Mouse (Mus musculus): ENCODE results near the gene Xrra1. TPM values are rescaled to one million over a fixed set of nuclear protein-coding genes. Genes with fewer than 3 reads are reported as not detected.
"Not testable (repeated sequence)": the region's sequence is repeated elsewhere in the genome, so short reads cannot be mapped to it uniquely, and the experiment has no call there.

Gene Xrra1
- polyA plus RNA-seq, 3 experiments from 2014 or later: not detected

- no peak for ATAC-seq
These were observed 43.3 kb downstream of the Xrra1 start for GRCm38 (mm10) chr7:99902208-99902607.

- ATAC-seq: no peak
These were observed 44.2 kb downstream of the Xrra1 start for GRCm38 (mm10) chr7:99902918-99903665.

- ATAC-seq: no peak
These were observed 45.6 kb downstream of the Xrra1 start for GRCm38 (mm10) chr7:99904421-99905005.

- no peak for ATAC-seq
These were observed 47.4 kb downstream of the Xrra1 start for GRCm38 (mm10) chr7:99906346-99906745.

GRCm38 (mm10) chr7:99907463-99907862, 48.5 kb downstream of the Xrra1 start:
- no peak for ATAC-seq

- no peak for ATAC-seq
These were observed 52.1 kb downstream of the Xrra1 start for GRCm38 (mm10) chr7:99911038-99911437.

GRCm38 (mm10) chr7:99914316-99914715, 55.4 kb downstream of the Xrra1 start:
- no peak for ATAC-seq

GRCm38 (mm10) chr7:99915511-99915910, 56.6 kb downstream of the Xrra1 start:
- no peak for ATAC-seq

GRCm38 (mm10) chr7:99916741-99917319, 57.9 kb downstream of the Xrra1 start:
- ATAC-seq: no peak

- ATAC-seq: no peak
These were observed 58.5 kb downstream of the Xrra1 start for GRCm38 (mm10) chr7:99917320-99917844.

GRCm38 (mm10) chr7:99919164-99919563, 60.2 kb downstream of the Xrra1 start:
- no peak for ATAC-seq

- no peak for ATAC-seq
These were observed 61.1 kb downstream of the Xrra1 start for GRCm38 (mm10) chr7:99919971-99920370.

- ATAC-seq: no peak
These were observed 61.5 kb downstream of the Xrra1 start for GRCm38 (mm10) chr7:99920416-99920815.

GRCm38 (mm10) chr7:99926916-99927714, 68.2 kb downstream of the Xrra1 start:
- ATAC-seq: no peak

GRCm38 (mm10) chr7:99935758-99936157, 76.8 kb downstream of the Xrra1 start:
- no peak for ATAC-seq

GRCm38 (mm10) chr7:99940669-99941068, 81.8 kb downstream of the Xrra1 start:
- no peak for ATAC-seq

- no peak for ATAC-seq
These were observed 85.6 kb downstream of the Xrra1 start for GRCm38 (mm10) chr7:99944520-99944919.

GRCm38 (mm10) chr7:99945012-99945411, 86.1 kb downstream of the Xrra1 start:
- not testable (repeated sequence) for ATAC-seq

GRCm38 (mm10) chr7:99945939-99946338, 87.0 kb downstream of the Xrra1 start:
- no peak for ATAC-seq

- peak; percentile 61 for ATAC-seq
These were observed 87.4 kb downstream of the Xrra1 start for GRCm38 (mm10) chr7:99946356-99946755.

GRCm38 (mm10) chr7:99947329-99947728, 88.4 kb downstream of the Xrra1 start:
- ATAC-seq: no peak

GRCm38 (mm10) chr7:99953442-99954098, 94.7 kb downstream of the Xrra1 start:
- ATAC-seq: no peak

All from inflammation-experienced regulatory T-cells, adult 6 months (primary cell).